Mouse (Mus musculus): ENCODE results near the gene Ppp1r1b. TPM values are rescaled to one million over a fixed set of nuclear protein-coding genes. Genes with fewer than 3 reads are reported as not detected.

The Ppp1r1b gene
- polyA plus RNA-seq, 1 experiment from 2014 or later: 19.2 TPM

DNA sequence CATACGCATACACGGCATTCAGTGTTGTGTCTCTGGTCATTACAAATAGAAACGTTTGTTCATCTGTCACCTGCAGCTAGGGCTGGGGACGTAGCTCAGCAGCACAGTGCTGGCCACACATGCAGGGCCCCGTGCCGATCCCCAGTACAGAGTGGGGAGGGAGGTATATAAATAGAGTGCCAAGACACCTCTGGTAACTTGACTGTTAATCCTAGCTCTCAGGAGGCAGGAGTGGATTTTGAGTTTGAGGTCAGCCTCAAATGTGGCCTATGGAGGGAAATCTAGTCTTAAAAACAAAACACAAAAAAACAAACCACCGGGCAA is 19.6 kb downstream of the Ppp1r1b start:
- no peaks in the 10 kb centered on the region for H3K27me3 ChIP-seq
- DNase-seq (ENCODE audit: low read depth, low spot score): no peak
- ChIA-PET POLR2A (interaction anchor here (0.5 to 2.9 kb wide), 2 partner anchors 9 to 560 kb away, joined by 4 to 10 read pairs; partner anchors contain the start of gene Stard3), CTCF (interaction anchor here (0.8 to 4.3 kb wide), 5 partner anchors 9 to 25 kb away, joined by 3 to 25 read pairs (median 7); no protein-coding TSS in a partner anchor)
- in situ Hi-C loops (cut with MboI; ENCODE audit: low pct_unique_long_range_greater_than_20kb): no loop called here
- no peak for ATAC-seq
- TF ChIP-seq CTCF (IDR thresholded peaks at IDR 0.05): no peak

DNA sequence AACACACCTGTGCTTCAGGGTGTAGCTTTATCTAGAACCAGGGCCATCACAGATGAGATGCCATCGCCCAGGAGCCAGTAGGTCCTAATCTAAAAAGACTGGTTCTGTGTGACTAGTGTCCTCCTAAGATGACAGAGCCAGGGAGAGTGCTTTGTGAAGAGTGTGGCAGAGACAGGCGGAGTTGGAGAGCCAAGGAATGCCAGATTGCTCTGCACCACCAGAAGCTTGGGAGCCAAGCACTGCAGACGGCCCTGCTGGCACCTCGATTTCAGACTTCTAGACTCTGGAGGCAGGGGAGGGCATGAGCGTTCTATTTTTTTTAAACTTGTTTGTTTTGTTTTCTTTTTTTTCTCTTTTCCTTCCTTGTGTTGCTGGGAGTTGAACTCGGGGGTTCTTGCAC is 21.1 kb downstream of the Ppp1r1b start:
- in situ Hi-C loops (cut with MboI; ENCODE audit: low pct_unique_long_range_greater_than_20kb): no loop called here
- ATAC-seq (no peak), DNase-seq (ENCODE audit: low read depth, low spot score) (no peak)
- no peak for TF ChIP-seq CTCF (IDR thresholded peaks at IDR 0.05)
- no peaks in the 10 kb centered on the region for H3K27me3 ChIP-seq
- CTCF ChIA-PET: interaction anchor here (1.4 to 7.5 kb wide), 2 partner anchors 20 to 26 kb away, joined by 7 to 73 read pairs; no protein-coding TSS in a partner anchor
- POLR2A ChIA-PET: interaction anchor here (2.9 kb wide), 1 partner anchor 11 kb away, joined by 10 read pairs; the partner anchor contains the start of gene Stard3

DNA sequence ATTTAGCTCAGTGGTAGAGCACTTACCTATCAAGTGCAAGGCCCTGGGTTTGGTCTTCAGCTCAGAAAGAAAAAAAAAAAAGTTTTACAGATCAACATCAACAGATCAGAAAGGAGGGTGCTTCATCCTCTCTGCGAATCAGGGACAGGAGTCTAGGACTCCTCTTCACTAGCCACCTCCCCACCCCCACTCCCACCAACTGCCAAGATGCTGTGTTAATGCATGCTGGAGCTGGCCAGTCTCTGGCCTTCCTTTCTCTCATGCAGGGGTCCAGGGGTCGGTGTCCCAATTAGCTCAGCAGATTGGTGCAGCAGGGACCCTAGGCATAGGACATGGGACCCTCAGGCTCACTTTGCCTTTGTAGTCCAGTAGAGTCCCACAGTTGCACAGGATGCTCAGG is 22.4 kb downstream of the Ppp1r1b start:
- POLR2A ChIA-PET: no interaction called here
- CTCF ChIA-PET: interaction anchor here (3.4 to 7.5 kb wide), 2 partner anchors 8 to 27 kb away, joined by 29 to 73 read pairs; no protein-coding TSS in a partner anchor
- DNase-seq (ENCODE audit: low read depth, low spot score) (no peak), ATAC-seq (no peak)
- H3K27me3 ChIP-seq: no peaks in the 10 kb centered on the region
- in situ Hi-C loops (cut with MboI; ENCODE audit: low pct_unique_long_range_greater_than_20kb): no loop called here
- TF ChIP-seq CTCF (IDR thresholded peaks at IDR 0.05): no peak

DNA sequence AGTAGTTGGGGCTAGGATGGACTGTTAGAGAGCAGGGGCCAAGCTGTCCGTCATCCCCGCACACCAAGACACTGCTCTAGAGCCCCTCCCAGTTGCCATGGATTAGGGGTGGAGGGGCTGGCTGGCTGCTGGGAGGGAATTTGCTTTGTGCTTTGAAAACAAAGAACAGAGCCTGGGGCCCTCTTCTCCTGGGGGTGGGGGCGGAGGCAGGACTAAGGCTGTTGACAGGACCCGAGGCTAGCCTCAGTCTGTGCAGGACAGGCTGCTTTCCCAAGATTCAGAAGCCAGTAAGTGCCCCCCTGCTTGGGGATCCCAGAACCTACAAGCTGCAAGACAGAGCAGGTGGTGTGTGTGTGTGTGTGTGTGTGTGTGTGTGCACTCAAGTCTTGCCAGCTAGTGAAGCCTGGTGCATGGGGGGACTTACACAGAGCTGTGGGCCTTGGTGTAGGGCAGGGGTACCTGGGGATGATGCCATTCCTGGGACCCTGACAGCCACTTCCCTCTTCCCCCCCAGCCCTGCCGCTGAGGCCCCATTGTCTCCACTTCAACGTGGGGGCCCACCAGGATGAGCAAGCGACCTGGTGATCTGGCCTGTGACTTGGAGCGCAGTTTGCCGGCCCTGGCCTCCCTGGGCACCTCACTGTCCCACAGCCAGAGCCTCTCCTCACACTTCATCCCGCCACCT is 23.5 kb downstream of the Ppp1r1b start:
- ChIA-PET POLR2A (no interaction called here), CTCF (interaction anchor here (0.9 to 7.5 kb wide), 11 partner anchors 9 to 104 kb away, joined by 3 to 73 read pairs (median 5); partner anchors contain the start of genes Erbb2, Stard3 and Tcap)
- TF ChIP-seq CTCF (IDR thresholded peaks at IDR 0.05): no peak
- no peak for DNase-seq (ENCODE audit: low read depth, low spot score)
- in situ Hi-C loops (cut with MboI; ENCODE audit: low pct_unique_long_range_greater_than_20kb): no loop called here
- no peak for ATAC-seq
- H3K27me3 ChIP-seq: no peaks in the 10 kb centered on the region

DNA sequence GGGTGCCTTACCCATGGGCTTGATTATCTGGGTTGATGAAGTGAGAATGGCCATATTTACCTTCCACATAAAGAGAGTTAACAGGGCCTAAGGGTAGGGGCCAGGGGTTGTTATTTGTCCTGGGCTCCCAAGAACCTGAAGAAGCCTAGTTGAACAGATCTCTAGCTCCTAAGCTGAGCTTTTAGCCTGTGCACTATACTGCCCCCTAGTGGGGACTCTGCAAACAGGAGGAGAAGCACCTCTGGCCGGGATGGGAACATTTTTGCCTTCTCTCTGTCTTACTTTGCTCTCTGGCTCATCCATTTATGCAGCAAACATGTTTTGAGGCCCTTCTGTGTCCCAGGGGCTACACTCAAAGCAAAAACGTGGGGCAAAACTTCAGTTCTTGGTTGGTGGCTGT is 24.2 kb downstream of the Ppp1r1b start:
- TF ChIP-seq CTCF (IDR thresholded peaks at IDR 0.05): no peak
- H3K27me3 ChIP-seq: no peaks in the 10 kb centered on the region
- in situ Hi-C loops (cut with MboI; ENCODE audit: low pct_unique_long_range_greater_than_20kb): no loop called here
- DNase-seq (ENCODE audit: low read depth, low spot score): no peak
- peak; percentile 20 for ATAC-seq
- ChIA-PET CTCF (interaction anchor here (0.7 to 7.5 kb wide), 12 partner anchors 8 to 105 kb away, joined by 3 to 73 read pairs (median 4); partner anchors contain the start of genes Erbb2, Stard3 and Tcap), POLR2A (interaction anchor here (0.5 to 1.0 kb wide), 2 partner anchors 14 to 16 kb away, joined by 3 read pairs; partner anchors contain the start of gene Stard3)

DNA sequence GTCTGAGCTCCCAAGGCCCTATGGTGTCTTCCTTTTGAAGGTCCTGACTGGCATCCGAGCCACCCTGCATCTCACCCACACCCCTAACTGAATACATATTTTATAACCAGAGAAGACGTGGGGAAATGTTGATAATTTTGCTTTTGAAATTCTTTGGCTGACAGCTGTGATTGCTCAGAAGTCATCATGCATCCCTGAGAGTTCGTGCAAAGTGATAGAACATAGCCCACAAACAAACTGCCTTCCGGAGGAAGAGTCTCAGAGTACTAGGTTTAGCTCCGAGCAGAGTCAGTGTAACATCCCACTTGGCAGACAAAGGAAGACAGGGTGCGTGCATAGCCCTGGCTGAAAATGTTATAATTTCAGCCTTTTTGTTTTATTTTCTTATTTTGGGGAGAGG is 25.0 kb downstream of the Ppp1r1b start:
- POLR2A ChIA-PET: interaction anchor here (0.8 to 1.7 kb wide), 4 partner anchors 9 to 41 kb away, joined by 3 to 4 read pairs (median 3); partner anchors contain the start of gene Stard3
- no peak for TF ChIP-seq CTCF (IDR thresholded peaks at IDR 0.05)
- DNase-seq (ENCODE audit: low read depth, low spot score): no peak
- H3K27me3 ChIP-seq: no peaks in the 10 kb centered on the region
- in situ Hi-C loops (cut with MboI; ENCODE audit: low pct_unique_long_range_greater_than_20kb): no loop called here
- no peak for ATAC-seq
- CTCF ChIA-PET: interaction anchor here (1.1 to 7.5 kb wide), 9 partner anchors 10 to 34 kb away, joined by 3 to 73 read pairs (median 8); partner anchors contain the start of gene Tcap

DNA sequence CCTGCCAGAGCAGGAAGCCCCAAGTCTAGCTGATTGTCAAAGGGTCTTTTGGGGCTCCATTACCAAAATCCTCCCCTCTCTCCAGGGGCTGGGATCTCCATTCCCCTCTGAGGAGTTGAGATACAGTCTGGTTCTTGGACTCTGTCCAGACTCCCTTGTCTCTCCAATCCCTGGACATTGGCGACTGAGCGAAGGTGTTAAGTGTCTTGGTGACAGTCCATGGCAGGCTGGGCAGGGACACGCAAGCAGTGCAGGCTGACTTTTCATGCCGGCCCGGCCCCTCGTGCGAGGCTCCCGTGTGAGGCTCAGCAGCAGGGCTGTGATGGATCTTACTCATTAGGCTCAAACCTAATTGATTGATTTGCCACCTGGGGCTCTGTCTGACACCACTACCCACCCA is 26.1 kb downstream of the Ppp1r1b start:
- H3K27me3 ChIP-seq: no peaks in the 10 kb centered on the region
- ATAC-seq (no peak), DNase-seq (ENCODE audit: low read depth, low spot score) (no peak)
- in situ Hi-C loops (cut with MboI; ENCODE audit: low pct_unique_long_range_greater_than_20kb): no loop called here
- no peak for TF ChIP-seq CTCF (IDR thresholded peaks at IDR 0.05)
- ChIA-PET POLR2A (interaction anchor here (0.6 to 1.7 kb wide), 2 partner anchors 10 to 19 kb away, joined by 3 to 4 read pairs; no protein-coding TSS in a partner anchor), CTCF (interaction anchor here (0.7 to 7.5 kb wide), 3 partner anchors 13 to 35 kb away, joined by 3 to 73 read pairs (median 3); no protein-coding TSS in a partner anchor)

DNA sequence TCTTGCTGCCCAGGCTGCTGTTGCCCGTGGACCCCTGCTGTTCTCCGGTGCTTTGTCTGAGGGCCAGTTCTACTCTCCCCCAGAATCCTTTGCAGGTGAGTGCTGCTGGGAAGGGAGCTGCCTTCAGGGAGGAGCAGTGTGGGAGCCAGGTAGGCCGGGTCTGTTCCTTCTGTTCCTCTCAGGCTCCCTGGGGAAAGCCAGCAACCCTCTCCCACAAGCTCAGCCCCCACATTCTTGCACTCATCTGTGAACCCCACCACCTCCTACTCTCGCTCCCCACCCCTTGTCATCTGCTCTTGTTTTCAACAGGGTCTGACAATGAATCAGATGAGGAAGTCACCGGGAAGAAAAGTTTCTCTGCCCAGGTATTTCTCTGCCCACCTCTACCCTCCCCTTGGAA is 28.6 kb downstream of the Ppp1r1b start:
- in situ Hi-C loops (cut with MboI; ENCODE audit: low pct_unique_long_range_greater_than_20kb): no loop called here
- no peak for TF ChIP-seq CTCF (IDR thresholded peaks at IDR 0.05)
- CTCF ChIA-PET: interaction anchor here (1.0 to 2.4 kb wide), 3 partner anchors 10 to 34 kb away, joined by 3 to 10 read pairs (median 5); no protein-coding TSS in a partner anchor
- no peak for DNase-seq (ENCODE audit: low read depth, low spot score)
- H3K27me3 ChIP-seq: no peaks in the 10 kb centered on the region
- POLR2A ChIA-PET: no interaction called here
- no peak for ATAC-seq

DNA sequence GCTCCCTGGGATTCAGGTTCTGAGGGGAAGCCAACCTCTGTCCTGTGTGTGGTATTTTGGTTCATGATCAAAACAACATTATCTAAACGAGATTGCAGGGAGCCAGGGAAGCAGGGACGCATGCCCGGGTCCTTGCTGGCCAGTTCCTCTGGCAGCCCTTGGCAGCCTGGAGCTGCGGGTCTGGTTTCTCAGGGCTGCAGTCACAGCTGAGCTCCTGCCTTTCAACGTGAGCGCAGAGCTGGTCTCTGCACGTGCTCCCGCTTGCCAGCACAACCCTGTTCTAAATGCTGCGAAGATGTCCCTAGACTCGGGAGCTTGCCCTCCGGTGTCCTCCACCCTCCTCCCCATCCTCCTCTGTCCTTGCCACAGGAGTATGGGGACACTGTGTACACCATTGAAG is 29.6 kb downstream of the Ppp1r1b start:
- ChIA-PET POLR2A (no interaction called here), CTCF (interaction anchor here (1.0 to 2.4 kb wide), 3 partner anchors 11 to 35 kb away, joined by 3 to 10 read pairs (median 7); no protein-coding TSS in a partner anchor)
- no peaks in the 10 kb centered on the region for H3K27me3 ChIP-seq
- DNase-seq (ENCODE audit: low read depth, low spot score): no peak
- TF ChIP-seq CTCF (IDR thresholded peaks at IDR 0.05): no peak
- no peak for ATAC-seq
- in situ Hi-C loops (cut with MboI; ENCODE audit: low pct_unique_long_range_greater_than_20kb): no loop called here

DNA sequence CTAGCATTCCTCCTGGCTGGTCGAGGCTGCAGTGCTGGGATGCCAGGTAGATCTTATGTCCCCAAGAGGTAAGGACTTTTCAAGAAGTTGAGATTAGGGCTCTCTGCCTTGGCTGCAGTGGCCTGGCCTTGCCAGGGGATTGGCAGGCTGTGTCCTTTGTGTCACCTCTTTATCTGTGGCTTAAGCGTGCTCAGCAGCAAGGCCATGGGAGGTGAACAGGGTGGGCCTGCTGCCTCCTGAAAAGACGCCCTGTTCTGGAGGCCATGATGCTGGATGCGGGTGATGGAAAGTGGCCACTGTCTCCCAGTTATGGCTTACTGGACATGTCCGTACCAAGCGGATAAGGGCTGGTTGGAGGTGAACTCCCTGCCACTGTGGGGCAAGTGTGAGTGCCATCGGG is 31.2 kb downstream of the Ppp1r1b start:
- ChIA-PET POLR2A (interaction anchor here (1.9 kb wide), 1 partner anchor 13 kb away, joined by 4 read pairs; no protein-coding TSS in a partner anchor), CTCF (interaction anchor here (1.5 kb wide), 1 partner anchor 10 kb away, joined by 5 read pairs; no protein-coding TSS in a partner anchor)
- no peak for TF ChIP-seq CTCF (IDR thresholded peaks at IDR 0.05)
- no peaks in the 10 kb centered on the region for H3K27me3 ChIP-seq
- no peak for ATAC-seq
- in situ Hi-C loops (cut with MboI; ENCODE audit: low pct_unique_long_range_greater_than_20kb): no loop called here
- DNase-seq (ENCODE audit: low read depth, low spot score): no peak

DNA sequence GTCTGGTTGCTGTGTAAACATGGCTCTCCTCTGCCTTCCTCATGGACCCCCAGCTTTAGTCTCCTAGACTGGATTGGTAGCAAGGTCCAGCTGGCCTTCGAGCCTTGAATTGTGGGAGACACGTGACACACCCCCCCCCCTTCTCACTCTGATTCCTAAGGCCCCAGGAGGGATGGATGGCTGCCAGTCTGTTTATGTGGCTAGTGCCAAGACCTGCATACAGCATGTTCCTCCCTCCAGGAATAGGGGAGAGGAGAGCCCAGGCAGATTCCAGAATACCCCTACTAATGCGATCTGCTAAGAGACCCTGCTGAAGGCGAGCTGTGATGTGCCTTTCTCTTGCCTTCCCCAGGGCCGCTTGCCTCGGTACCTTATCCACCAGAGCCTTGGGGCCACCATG is 31.9 kb downstream of the Ppp1r1b start:
- H3K27me3 ChIP-seq: no peaks in the 10 kb centered on the region
- no peak for TF ChIP-seq CTCF (IDR thresholded peaks at IDR 0.05)
- DNase-seq (ENCODE audit: low read depth, low spot score) (no peak), ATAC-seq (no peak)
- ChIA-PET CTCF (interaction anchor here (0.6 to 1.5 kb wide), 3 partner anchors 8 to 12 kb away, joined by 3 to 5 read pairs (median 4); no protein-coding TSS in a partner anchor), POLR2A (interaction anchor here (1.9 kb wide), 1 partner anchor 12 kb away, joined by 4 read pairs; no protein-coding TSS in a partner anchor)
- in situ Hi-C loops (cut with MboI; ENCODE audit: low pct_unique_long_range_greater_than_20kb): no loop called here
